Mouse (Mus musculus): ENCODE measurements around the gene Ugdh. TPM values are rescaled to one million over a fixed set of nuclear protein-coding genes. Genes with fewer than 3 reads are reported as not detected.
A peak's percentile ranks its signal among the peaks of the same experiment; 100 is the strongest.

Ugdh gene
- polyA plus RNA-seq, 1 experiment from 2014 or later = 64.2 TPM

- Histone ChIP-seq H3K4me3 (ENCODE audit: low read depth, low read length) (no peak overlapping the region), H3K9ac (ENCODE audit: low read length) (no peak overlapping the region), H3K9me3 (ENCODE audit: control insufficient read depth, low read length) (no peaks in the 10 kb centered on the region), H3K4me2 (ENCODE audit: low read depth) (no peak overlapping the region), H3K27ac (ENCODE audit: low read depth, low read length) (no peak overlapping the region), H3K27me3 (ENCODE audit: control insufficient read depth, insufficient read depth, low read length) (no peaks in the 10 kb centered on the region), H3K36me3 (ENCODE audit: control insufficient read depth, insufficient read depth, low read length) (peaks cover 6% of the 10 kb centered on the region), H3K4me1 (ENCODE audit: control insufficient read depth, insufficient read depth, low read length) (0 out of 2 replicates have a peak, but pooled peaks cover 4% of the 10 kb centered on the region)
- DNase-seq (ENCODE audit: low spot score) (no peak), ATAC-seq (ENCODE audit: insufficient read depth, low FRiP score, low TSS enrichment) (no peak)
- 76% methylated on average over 6 of the region's 6 CpGs for WGBS
Measured at GRCm38 (mm10) chr5:65420822-65421221, 14.9 kb downstream of the Ugdh start.

- H3K27ac ChIP-seq (ENCODE audit: low read depth, low read length) = no peak overlapping the region
- H3K27me3 ChIP-seq (ENCODE audit: control insufficient read depth, insufficient read depth, low read length) = no peaks in the 10 kb centered on the region
- H3K4me2 ChIP-seq (ENCODE audit: low read depth) = no peak overlapping the region
- DNase-seq (ENCODE audit: low spot score) (no peak), ATAC-seq (ENCODE audit: insufficient read depth, low FRiP score, low TSS enrichment) (no peak)
- H3K4me3 ChIP-seq (ENCODE audit: low read depth, low read length) = no peak overlapping the region
- WGBS = 86% methylated on average over 10 of the region's 10 CpGs
- H3K9me3 ChIP-seq (ENCODE audit: control insufficient read depth, low read length) = no peaks in the 10 kb centered on the region
- 0 out of 2 replicates have a peak, but pooled peaks cover 5% of the 10 kb centered on the region for H3K4me1 ChIP-seq (ENCODE audit: control insufficient read depth, insufficient read depth, low read length)
- peaks cover 7% of the 10 kb centered on the region for H3K36me3 ChIP-seq (ENCODE audit: control insufficient read depth, insufficient read depth, low read length)
- H3K9ac ChIP-seq (ENCODE audit: low read length) = no peak overlapping the region
Measured at GRCm38 (mm10) chr5:65419136-65419535, 16.6 kb downstream of the Ugdh start.

GRCm38 (mm10) chr5:65415653-65416458 is 19.9 kb downstream of the Ugdh start:
- Histone ChIP-seq H3K9me3 (ENCODE audit: control insufficient read depth, low read length) (no peaks in the 10 kb centered on the region), H3K4me1 (ENCODE audit: control insufficient read depth, insufficient read depth, low read length) (0 out of 2 replicates have a peak, but pooled peaks cover 5% of the 10 kb centered on the region), H3K36me3 (ENCODE audit: control insufficient read depth, insufficient read depth, low read length) (peaks cover 4% of the 10 kb centered on the region; the same call in 1 of the 2 replicates), H3K4me2 (ENCODE audit: low read depth) (no peak overlapping the region), H3K4me3 (ENCODE audit: low read depth, low read length) (no peak overlapping the region), H3K27ac (ENCODE audit: low read depth, low read length) (peak overlapping the region; percentile 56; the same call in 1 of the 2 replicates), H3K27me3 (ENCODE audit: control insufficient read depth, insufficient read depth, low read length) (no peaks in the 10 kb centered on the region), H3K9ac (ENCODE audit: low read length) (peak overlapping the region; percentile 50)
- 24% methylated on average over 26 of the region's 26 CpGs for WGBS
- DNase-seq (ENCODE audit: low spot score) (peak; percentile 39), ATAC-seq (ENCODE audit: insufficient read depth, low FRiP score, low TSS enrichment) (no peak)

- Histone ChIP-seq H3K9me3 (ENCODE audit: control insufficient read depth, low read length) (no peaks in the 10 kb centered on the region), H3K4me3 (ENCODE audit: low read depth, low read length) (no peak overlapping the region), H3K4me1 (ENCODE audit: control insufficient read depth, insufficient read depth, low read length) (no peaks in the 10 kb centered on the region), H3K4me2 (ENCODE audit: low read depth) (no peak overlapping the region), H3K9ac (ENCODE audit: low read length) (no peak overlapping the region), H3K27ac (ENCODE audit: low read depth, low read length) (no peak overlapping the region), H3K36me3 (ENCODE audit: control insufficient read depth, insufficient read depth, low read length) (peaks cover 4% of the 10 kb centered on the region; the same call in 1 of the 2 replicates), H3K27me3 (ENCODE audit: control insufficient read depth, insufficient read depth, low read length) (no peaks in the 10 kb centered on the region)
- ATAC-seq (ENCODE audit: insufficient read depth, low FRiP score, low TSS enrichment) = no peak
- no peak for DNase-seq (ENCODE audit: low spot score)
- WGBS = 44% methylated on average over 12 of the region's 12 CpGs
Measured at GRCm38 (mm10) chr5:65407989-65408388, 27.8 kb downstream of the Ugdh start.

GRCm38 (mm10) chr5:65401251-65401994 is 34.3 kb downstream of the Ugdh start:
- Histone ChIP-seq H3K4me1 (ENCODE audit: control insufficient read depth, insufficient read depth, low read length) (no peaks in the 10 kb centered on the region), H3K9ac (ENCODE audit: low read length) (no peak overlapping the region), H3K9me3 (ENCODE audit: control insufficient read depth, low read length) (no peaks in the 10 kb centered on the region), H3K4me3 (ENCODE audit: low read depth, low read length) (no peak overlapping the region), H3K27me3 (ENCODE audit: control insufficient read depth, insufficient read depth, low read length) (no peaks in the 10 kb centered on the region), H3K36me3 (ENCODE audit: control insufficient read depth, insufficient read depth, low read length) (peaks cover 4% of the 10 kb centered on the region), H3K4me2 (ENCODE audit: low read depth) (no peak overlapping the region), H3K27ac (ENCODE audit: low read depth, low read length) (no peak overlapping the region)
- WGBS = 29% methylated on average over 2 of the region's 2 CpGs
- DNase-seq (ENCODE audit: low spot score) = peak; percentile 75
- no peak for ATAC-seq (ENCODE audit: insufficient read depth, low FRiP score, low TSS enrichment)

GRCm38 (mm10) chr5:65394425-65394824 is 41.3 kb downstream of the Ugdh start:
- H3K4me2 ChIP-seq (ENCODE audit: low read depth) = no peak overlapping the region
- H3K27me3 ChIP-seq (ENCODE audit: control insufficient read depth, insufficient read depth, low read length) = no peaks in the 10 kb centered on the region
- 92% methylated on average over 7 of the region's 7 CpGs for whole genome bisulfite sequencing
- DNase-seq (ENCODE audit: low spot score) = no peak
- no peak overlapping the region for H3K9ac ChIP-seq (ENCODE audit: low read length)
- no peaks in the 10 kb centered on the region for H3K9me3 ChIP-seq (ENCODE audit: control insufficient read depth, low read length)
- peaks cover 4% of the 10 kb centered on the region; the same call in 1 of the 2 replicates for H3K4me1 ChIP-seq (ENCODE audit: control insufficient read depth, insufficient read depth, low read length)
- H3K4me3 ChIP-seq (ENCODE audit: low read depth, low read length) = no peak overlapping the region
- no peak overlapping the region for H3K27ac ChIP-seq (ENCODE audit: low read depth, low read length)
- H3K36me3 ChIP-seq (ENCODE audit: control insufficient read depth, insufficient read depth, low read length) = no peaks in the 10 kb centered on the region; the same call in 1 of the 2 replicates
- ATAC-seq (ENCODE audit: insufficient read depth, low FRiP score, low TSS enrichment) = no peak

- H3K9me3 ChIP-seq (ENCODE audit: control insufficient read depth, low read length) = no peaks in the 10 kb centered on the region
- peak; percentile 33 for DNase-seq (ENCODE audit: low spot score)
- H3K36me3 ChIP-seq (ENCODE audit: control insufficient read depth, insufficient read depth, low read length) = peaks cover 13% of the 10 kb centered on the region
- peak overlapping the region; percentile 99 for H3K4me3 ChIP-seq (ENCODE audit: low read depth, low read length)
- H3K27me3 ChIP-seq (ENCODE audit: control insufficient read depth, insufficient read depth, low read length) = no peaks in the 10 kb centered on the region
- peaks cover 4% of the 10 kb centered on the region; the same call in 1 of the 2 replicates for H3K4me1 ChIP-seq (ENCODE audit: control insufficient read depth, insufficient read depth, low read length)
- 5% methylated on average over 12 of the region's 12 CpGs for WGBS
- H3K9ac ChIP-seq (ENCODE audit: low read length) = peak overlapping the region; percentile 68
- ATAC-seq (ENCODE audit: insufficient read depth, low FRiP score, low TSS enrichment) = peak; percentile 61
- peak overlapping the region; percentile 66 for H3K4me2 ChIP-seq (ENCODE audit: low read depth)
- H3K27ac ChIP-seq (ENCODE audit: low read depth, low read length) = no peak overlapping the region
Measured at GRCm38 (mm10) chr5:65391753-65392152, 44.0 kb downstream of the Ugdh start.

- ATAC-seq (ENCODE audit: insufficient read depth, low FRiP score, low TSS enrichment) (peak; percentile 97), DNase-seq (ENCODE audit: low spot score) (peak; percentile 98)
- peaks cover 13% of the 10 kb centered on the region for H3K36me3 ChIP-seq (ENCODE audit: control insufficient read depth, insufficient read depth, low read length)
Measured at GRCm38 (mm10) chr5:65390648-65391644, 44.8 kb downstream of the Ugdh start, which contains the start of the genes Rpl9 and Lias. Gene Rpl9, minus strand, starts transcription at chr5:65391444. Gene Lias, plus strand, starts transcription at chr5:65391497.

More at GRCm38 (mm10) chr5:65390648-65391644, 44.8 kb downstream of the Ugdh start, which contains the start of the genes Rpl9 and Lias:
- Histone ChIP-seq H3K27ac (ENCODE audit: low read depth, low read length) (peak within 1 kb of the TSS; percentile 88), H3K27me3 (ENCODE audit: control insufficient read depth, insufficient read depth, low read length) (no peaks in the 10 kb centered on the region), H3K4me2 (ENCODE audit: low read depth) (peak within 1 kb of the TSS; percentile 86), H3K4me3 (ENCODE audit: low read depth, low read length) (peak within 1 kb of the TSS; percentile 99), H3K9me3 (ENCODE audit: control insufficient read depth, low read length) (no peaks in the 10 kb centered on the region), H3K9ac (ENCODE audit: low read length) (peak within 1 kb of the TSS; percentile 98), H3K4me1 (ENCODE audit: control insufficient read depth, insufficient read depth, low read length) (peaks cover 4% of the 10 kb centered on the region; the same call in 1 of the 2 replicates)
- under 1% methylated on average over 83 of the region's 83 CpGs for WGBS
